Mouse (Mus musculus): ENCODE measurements around the gene Cers6.

The Cers6 gene

DNA sequence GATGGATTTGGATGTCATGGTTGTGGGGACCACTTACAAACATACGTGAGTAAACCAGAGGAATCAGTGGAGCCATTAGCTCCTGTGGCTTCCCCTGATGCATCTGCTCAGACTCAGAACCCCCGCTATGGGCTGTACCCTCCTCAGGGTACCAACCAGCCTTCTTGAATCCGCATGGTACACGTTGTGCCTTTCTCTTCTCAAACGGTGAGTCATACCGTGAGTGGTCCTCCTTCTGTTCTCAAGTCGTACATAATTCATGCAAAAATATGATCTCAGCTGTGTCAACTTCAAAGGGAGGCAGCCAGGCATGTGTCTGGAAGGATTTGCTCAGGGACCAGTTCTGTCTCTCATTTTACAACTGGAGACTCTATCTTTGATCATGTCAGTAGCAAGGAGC is 23.3 kb downstream of the Cers6 start:
- no peak for DNase-seq (ENCODE audit: low spot score)

DNA sequence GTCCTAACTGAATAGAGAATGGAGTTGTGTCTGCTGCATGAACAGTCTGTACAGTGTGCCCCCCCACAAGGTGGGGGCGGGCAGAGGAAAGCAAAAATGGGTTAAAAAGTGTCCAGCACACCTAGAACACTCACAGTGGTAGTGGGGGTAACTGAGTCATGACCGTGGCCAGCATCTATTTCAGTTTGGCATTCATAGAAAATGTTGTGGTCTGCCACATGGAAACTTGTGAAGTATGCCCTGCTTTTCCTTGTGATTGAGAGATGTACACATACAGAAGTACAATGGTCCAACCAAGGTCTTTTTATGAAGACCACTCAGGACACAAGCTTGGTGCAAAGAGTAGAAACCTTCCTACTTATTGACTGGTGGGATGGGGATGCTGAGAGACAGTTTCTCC is 24.0 kb downstream of the Cers6 start:
- no peak for DNase-seq (ENCODE audit: low spot score)

DNA sequence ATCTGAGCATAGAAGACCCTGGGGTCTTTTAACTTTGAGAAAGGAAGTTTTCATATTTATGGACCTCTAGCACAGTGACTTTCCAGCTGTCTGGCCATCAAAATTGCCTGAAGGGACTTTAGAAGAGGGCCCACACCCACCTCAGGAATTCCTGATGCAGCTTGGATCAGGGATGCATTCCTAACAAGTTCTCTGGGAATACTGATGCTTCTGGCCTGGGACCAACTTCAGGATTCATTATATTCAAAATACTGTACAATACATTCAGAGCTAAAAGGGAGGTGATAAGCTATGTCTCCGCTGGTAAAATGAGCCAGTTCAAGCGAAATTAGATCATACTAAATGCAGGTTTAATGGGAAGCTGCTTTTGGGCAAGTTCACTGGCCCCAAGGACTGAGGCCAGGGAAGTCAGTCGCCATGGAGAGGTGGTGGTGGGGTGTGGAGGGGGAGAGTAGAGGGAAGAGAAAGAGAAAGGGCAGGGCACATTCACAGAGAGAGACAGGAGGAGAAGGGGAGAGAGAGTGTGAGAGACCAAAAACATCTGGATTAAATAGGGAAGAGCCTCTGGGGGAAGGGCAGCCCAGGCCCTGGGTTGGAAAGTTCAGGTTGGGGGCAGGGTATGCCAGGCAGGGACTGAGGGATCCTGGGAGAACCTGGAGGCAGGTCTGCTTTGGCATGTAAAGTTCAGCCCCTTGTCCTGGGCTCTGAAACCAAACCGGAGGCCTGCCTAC is 24.7 kb downstream of the Cers6 start:
- DNase-seq (ENCODE audit: low spot score): no peak

DNA sequence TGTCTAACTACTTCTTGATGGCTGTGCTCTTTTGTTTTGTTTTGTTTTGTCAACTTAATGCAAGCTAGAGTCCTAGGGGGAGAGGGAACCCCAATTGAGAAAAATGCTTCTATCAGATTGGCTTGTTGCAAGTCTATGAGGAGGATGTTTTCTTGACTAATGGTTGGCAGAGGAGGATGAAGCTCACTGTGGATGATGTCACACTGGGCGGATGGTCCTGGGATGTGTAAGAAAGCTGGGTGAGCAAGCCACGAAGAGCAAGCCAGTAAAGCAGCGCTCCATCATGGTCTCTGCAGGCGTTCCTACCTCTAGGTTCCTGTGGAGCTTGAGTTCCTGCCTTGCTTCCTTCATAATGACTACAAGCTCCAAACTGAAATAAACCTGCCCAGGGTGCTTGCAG is 25.4 kb downstream of the Cers6 start:
- DNase-seq (ENCODE audit: low spot score): no peak

DNA sequence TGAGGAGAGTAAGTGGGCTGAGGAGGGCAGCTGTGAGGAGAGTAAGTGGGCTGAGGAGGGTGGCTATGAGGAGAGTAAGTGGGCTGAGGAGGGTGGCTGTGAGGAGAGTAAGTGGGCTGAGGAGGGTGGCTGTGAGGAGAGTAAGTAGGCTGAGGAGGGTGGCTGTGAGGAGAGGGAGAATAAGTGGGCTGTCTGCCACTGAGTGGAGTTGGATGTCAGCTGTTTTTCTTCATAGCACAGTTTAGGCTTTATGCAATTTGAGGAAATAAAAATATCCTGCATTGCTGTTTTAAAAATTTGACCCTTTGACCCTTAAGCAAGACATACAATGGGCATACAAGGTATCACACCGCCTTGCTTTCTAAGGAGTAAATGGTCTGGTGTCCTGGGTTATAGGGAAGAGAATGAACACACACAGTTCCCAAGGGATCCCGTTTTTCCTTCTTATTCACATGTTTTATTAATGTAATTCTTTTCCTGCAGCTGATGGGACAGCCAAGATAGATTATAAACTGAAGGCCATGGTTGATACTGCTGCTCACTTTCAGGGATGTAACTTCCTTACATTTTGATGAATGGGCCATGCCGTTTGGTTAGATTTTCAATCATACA is 27.0 kb downstream of the Cers6 start:
- no peak for DNase-seq (ENCODE audit: low spot score)

DNA sequence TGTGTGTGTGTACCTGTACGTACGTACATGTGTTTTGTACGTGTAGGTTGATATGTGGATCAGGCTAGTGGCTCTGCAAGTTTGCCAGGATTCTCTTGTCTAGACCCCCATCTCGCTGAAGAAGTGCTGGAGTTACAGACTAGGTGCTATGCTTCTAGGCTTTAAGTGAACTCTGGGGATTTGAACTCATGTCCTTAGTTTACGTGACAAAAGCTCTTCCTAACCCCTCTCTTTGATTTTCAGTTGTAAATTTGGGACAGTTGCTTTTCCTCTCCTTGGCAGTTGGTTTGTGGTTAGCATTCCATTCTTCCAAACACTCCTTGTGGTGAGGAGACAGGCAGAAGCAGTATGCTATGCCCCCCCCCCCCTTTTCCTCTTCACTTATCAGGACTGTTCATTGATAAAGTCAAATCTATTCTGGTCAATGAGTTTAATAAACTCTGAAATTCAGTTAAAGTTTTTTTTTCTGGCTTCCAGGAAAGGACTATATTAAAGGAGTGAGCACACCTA is 28.5 kb downstream of the Cers6 start:
- no peak for DNase-seq (ENCODE audit: low spot score)

DNA sequence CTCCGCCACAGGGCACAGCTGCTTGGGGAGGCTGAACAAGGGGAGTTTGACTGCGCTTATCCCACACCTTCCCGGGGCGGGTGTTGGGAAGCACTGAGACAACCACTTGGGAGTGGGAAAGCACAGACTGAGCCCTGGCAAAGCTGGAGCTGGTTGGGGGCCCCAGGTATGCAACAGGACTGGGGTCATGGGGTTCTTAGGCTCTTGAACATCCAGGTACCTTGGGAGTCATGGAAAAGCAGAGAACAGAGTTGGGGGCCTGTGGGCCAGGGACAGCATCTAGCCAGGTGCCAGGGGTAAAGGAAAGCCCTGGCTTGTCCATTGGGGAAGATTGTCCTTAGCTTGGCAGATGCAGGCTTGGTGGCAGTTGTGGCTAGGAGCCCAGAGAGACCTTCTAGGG is 31.2 kb downstream of the Cers6 start:
- DNase-seq (ENCODE audit: low spot score): no peak

DNA sequence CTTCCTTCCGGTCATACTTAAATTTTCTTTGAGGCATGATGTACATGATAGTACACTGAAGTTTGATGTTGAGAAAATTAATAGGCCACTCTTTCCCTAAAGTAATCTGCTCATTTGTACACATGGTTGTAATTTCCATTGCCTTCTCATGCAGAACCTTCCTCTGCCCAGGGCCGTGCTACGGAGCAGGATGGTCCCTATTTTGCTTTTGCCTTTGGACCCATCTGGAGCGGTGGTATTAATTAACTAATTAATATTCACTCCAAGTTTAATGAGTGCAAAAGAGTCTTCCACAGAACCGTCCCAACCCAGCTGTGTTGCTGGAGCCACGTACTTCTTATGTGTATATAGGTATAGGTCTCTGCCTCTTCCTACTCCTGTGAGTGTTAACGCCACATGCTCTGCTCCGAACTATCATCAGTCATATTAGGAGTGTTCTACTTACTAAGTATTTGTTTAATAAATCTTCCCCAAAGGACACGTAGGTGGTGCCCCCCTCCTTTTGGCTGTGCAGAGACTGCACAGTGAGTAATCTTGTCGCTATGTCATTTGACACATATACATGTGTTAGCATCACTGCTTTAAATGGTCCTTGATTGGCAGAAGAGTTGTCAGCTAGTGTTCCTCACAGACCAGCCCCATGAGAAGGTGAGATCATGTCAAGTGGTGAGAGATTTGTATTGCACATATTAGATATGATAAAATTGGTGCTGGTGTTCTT is 34.0 kb downstream of the Cers6 start:
- no peak for DNase-seq (ENCODE audit: low spot score)

DNA sequence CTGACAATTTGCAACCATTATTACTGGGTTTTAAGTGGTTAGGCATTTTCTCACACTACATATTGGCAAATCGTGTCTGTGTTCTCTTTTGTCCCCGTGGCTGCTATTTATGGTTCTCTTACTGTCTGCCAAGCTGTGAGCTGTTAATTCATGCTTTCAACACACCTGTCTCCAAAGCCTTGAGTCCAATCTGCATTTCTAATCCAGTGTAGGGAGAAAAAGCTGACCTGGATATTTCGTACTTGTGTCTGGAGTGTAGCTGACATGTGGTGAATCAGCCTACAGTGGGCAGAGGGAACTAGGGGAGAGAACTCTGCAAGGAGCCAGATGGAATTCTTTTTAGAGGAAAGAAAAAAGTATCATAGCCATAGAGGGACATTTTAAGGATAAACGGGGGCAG is 35.0 kb downstream of the Cers6 start:
- no peak for DNase-seq (ENCODE audit: low spot score)

DNA sequence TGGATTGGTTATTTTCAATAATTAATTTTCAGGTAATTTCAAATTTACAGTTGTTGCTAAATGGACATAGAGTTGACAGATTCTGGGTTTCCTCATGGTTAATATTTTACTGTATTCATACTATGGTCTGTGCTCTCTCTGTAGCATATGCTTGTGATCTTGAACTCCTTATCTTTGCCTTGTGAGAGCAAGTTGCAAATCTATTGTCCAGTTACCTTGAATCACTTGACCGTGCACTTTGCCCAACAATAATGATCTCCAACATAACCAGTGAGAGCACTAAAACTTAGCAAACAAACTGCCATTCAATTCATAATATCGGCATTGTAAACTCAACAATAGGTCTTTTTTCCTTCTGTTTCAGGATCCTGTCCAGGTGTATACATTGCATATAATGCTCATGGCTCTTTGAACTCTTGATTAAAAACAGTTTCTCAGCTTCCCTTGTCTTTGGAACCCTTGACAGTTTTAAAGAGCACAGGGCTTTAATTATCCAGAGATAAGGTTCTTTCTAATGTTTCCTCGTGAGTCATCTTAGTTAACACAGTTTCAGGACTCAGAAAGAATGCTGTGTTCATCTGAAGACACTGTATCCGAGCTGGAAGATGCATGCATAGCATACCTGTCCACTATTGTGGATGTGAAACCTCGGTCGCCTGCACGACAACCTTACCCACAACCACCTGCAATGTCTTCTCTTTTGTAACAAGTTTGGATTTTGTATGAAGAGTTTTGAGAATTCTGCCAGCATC is 38.7 kb downstream of the Cers6 start:
- no peak for DNase-seq (ENCODE audit: low spot score)

DNA sequence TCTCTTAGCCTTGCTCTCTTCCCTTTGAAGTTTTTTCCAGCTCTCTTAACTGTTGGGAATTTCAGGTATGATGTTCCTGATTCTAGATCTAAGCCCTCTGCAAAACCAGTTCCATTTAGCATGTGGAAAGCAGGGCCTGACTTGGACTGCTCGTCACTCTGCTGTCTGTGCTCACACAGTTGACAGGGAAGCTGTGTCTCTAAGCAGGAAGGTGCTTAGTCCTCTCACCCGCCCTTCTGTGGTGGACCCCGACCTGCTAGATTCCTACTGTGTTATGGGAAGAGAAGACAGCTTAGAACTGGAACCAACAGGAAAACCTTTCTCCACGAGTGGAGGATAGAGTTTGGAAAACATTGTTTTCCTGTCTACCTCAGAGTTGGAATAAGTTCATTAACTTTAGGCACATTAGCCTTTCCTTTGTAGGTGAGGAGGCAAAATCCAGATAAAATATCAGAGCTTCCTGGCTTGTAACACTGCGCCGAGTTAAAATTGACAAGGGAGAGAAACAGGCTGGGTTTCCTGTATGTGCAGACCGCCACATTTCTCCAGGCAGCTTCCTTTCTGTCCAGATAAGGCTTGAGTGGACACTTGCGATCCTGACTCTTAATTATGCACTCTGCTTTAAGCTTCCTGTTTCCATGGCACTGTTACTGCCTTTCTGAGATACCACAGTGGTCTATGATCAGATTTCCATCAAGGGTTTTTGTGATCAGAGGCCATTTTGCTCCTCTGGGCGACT is 39.6 kb downstream of the Cers6 start:
- DNase-seq (ENCODE audit: low spot score): no peak

DNA sequence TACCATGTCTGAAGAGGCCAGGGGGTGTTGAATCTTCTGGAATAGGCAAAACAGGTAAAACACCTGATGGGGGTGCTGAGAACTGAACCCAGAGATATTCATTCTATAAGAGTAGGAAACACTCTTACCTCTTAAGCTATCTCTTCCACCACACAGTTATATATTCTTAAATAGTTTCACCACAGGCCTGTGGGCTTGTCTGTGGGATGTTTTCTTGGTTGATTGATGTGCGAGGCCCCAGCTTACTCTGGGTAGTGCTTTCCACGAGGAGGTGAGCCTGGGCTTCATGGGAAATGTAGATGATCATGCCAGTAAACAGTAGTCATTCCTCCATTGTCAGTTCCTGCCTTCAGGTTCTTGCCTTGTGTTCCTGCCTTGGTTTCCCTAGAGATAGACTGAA is 40.5 kb downstream of the Cers6 start:
- no peak for DNase-seq (ENCODE audit: low spot score)

DNA sequence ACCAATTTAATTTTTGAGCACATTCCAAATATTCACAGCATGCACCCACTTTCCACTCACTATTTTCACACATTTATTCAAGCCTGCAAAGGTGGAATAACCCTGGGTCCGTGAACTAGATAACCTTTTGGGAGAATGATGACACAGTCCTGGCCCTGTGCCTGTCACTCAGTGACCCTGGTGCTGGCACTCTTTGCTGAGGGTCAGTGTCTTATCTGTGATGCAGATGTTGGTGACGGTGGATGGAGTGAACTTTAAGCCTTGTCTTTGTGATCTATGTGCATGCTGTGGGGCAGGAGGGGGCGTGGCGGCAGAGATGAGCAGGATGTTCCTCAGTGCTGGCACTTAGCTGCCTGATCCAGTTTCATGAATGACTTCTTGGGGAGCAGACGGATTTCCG is 41.3 kb downstream of the Cers6 start:
- DNase-seq (ENCODE audit: low spot score): no peak

DNA sequence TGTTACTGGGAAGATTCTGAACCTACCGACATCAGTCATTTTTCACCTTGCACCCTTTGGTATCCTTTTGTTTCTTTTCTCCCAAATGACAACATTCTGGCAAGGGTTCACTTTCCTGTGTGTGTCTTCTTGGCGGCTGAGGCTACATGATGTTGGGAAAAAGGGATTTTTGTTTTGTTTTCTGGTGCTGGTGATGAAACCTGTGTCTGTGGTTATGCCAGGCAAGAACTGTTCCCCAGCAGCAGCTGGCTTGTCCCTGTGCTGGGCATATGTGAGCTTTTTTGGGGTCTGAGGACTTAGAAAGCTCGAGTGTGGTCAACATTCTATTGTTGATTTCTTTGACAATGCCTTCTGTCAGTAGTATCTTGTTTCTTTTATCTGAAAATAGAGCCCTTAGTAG is 45.7 kb downstream of the Cers6 start:
- DNase-seq (ENCODE audit: low spot score): no peak

DNA sequence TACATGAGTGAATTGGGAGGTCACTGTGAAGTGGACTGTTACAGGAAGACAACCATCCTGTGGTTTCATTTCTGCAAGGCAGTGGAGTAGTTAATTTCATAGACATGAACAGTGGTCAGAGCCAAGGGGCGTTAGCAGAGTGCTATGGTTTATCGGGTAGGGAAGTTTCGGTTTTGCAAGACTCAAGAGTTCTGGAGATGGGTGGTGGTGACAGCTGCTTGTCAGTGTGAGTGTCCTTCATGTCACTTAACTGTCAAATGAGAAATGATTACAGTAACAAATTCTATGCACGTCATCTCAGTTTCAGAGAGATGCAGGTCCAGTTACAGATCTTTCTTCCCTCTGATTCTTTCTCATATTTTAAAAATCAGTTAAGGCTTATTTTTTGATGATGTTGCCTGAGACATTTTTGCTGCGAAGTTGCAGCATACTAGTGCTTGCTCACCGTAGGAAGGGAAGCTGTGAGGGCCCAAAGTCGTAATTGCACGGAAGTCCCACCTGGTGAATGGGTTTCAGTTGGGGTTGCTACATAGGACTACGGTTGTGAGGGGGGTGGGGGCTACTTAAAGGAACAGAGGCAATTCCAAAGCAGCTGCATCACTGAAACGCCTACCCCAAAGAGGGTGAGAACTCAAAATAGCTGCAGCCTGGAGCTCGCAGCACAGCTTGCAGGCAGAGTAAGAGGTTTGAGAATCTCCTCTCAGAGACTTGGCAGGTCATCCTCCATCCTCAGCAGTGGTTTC is 46.7 kb downstream of the Cers6 start:
- peak; percentile 35 for DNase-seq (ENCODE audit: low spot score)

DNA sequence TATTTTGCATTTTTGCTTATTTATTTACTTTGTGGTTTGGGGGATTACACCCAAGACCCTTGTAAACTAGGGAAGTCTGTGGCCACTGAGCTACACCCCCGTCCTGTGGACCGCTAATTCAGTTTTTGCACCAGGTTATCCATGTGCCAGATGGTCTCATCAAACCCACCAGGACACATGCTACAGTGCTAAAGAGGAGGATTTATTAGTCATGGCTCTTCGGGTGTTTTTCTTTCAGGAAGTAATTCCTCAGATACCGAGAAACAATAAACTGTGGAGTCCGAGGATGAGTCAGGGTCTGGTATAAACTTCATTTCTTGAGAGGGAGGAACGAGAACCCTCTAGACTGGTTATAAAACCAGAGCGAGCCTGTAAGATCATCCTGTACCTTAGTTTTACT is 49.5 kb downstream of the Cers6 start:
- no peak for DNase-seq (ENCODE audit: low spot score)

DNA sequence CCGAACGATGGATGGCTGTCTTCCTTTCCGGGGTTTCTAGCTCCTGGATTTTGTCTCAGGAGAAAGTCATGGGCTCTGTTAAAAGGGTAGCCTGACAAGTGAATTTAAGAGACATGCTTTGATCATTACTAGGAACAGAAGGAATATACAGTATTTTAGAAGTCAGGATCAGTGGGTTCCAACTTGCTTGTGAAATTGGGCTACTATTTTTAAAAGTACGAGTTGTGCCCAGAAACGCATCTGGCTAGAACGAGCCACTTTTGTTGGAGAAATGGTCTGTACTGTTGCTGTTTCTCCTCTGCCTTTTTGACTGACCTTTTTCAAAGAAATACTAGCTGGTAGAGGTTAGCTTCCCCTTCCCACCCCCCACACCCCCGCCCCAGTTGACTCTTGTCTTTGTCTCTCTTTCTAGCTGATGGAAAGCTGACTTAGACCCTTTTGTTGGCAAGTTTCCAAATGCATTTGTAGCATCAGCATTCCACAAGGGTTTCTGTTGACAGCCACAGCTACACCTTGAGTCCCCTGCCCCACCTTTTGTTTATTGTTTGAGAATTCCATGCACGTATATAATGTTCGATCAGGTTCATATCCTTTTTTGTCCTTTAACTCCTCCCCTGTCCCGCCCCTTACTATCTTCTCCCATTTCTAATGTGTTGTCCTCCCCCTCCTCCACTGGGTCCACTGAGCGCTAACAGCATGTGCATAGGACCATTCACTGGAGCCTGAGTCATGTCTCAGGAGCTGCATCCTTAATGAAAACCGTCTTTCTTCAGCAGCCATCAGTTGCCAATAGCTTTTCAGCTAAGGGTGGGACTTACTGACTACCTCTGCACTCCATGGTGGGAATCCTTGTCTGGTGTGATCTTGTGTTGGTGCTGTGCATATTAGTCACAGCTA is 50.6 kb downstream of the Cers6 start:
- no peak for DNase-seq (ENCODE audit: low spot score)

DNA sequence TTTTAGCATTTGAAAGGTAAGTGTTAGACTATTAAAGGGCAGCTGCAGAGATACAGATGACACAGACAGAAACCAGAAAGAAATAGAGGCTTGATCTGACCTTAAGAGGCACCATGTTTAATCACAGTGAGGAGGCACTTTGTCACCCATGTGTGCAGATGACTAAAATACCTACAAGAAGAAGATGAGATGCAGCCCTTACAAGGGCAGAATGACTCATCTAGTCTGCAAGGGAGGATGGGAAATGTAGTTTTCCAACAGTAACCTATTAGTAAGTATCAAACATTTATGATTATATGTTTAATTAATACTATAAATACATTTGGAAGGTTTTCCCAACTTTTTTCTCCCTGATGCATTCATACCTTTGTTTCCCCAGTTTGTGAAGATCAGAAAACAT is 54.5 kb downstream of the Cers6 start:
- no peak for DNase-seq (ENCODE audit: low spot score)

DNA sequence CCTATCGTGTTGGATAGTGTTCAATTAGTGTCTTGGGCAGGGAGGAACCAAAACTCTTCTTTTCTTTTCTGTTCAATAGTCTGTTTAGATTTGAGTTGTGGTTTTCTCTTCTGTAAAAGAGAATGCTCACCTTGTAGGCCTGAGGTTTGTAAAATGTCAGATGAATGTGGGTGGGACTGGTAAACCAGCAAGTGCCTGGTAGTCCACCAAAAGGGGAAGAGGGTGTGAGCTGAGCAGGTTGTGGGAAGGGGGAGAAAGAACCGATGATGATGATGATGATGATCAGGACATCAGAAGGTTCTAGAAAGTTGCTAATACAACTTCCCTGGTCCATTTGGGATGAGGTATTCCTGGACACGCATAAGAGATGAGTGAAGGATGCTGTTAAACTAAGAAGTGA is 55.1 kb downstream of the Cers6 start:
- DNase-seq (ENCODE audit: low spot score): no peak

DNA sequence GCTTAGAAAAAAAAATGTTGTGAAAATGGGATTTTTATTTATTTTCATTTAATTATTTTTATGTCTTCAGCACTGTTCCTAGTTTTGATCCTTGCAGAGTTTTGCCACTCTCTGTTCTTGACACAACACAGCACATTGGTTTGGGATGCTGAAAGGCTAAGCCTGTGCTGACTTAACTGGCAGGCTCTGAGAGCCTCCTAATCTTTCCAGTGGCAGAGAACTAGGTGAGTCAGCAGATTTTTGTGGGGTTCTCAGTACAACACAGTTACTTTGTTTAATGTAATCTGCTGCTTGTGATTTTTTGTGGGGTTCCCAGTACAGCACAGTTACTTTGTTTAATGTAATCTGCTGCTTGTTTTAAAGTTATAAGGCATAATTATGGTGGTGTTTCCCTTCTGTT is 55.8 kb downstream of the Cers6 start:
- no peak for DNase-seq (ENCODE audit: low spot score)
